Mouse (Mus musculus): ENCODE measurements around the gene Olfr1367. TPM values are rescaled to one million over a fixed set of nuclear protein-coding genes. Genes with fewer than 3 reads are reported as not detected.

Gene Olfr1367
- total RNA-seq, 1 experiment: not detected

GRCm38 (mm10) chr13:21327424-21327823, 19.3 kb upstream of the Olfr1367 start:
- TF ChIP-seq HCFC1 (IDR thresholded peaks at IDR 0.05; ENCODE audit: borderline replicate concordance, insufficient read depth, low read length) (no peak), CHD2 (IDR thresholded peaks at IDR 0.05; ENCODE audit: low read depth, low read length) (no peak), MAFK (IDR thresholded peaks at IDR 0.05; ENCODE audit: insufficient read depth, low read depth, low read length) (no peak), ZC3H11A (IDR thresholded peaks at IDR 0.05; ENCODE audit: borderline replicate concordance, low read depth, low read length) (no peak), ZNF384 (IDR thresholded peaks at IDR 0.05; ENCODE audit: low read depth, low read length) (no peak)
- H3K9me3 ChIP-seq (ENCODE audit: control insufficient read depth, insufficient read depth, low read depth, low read length): no peaks in the 10 kb centered on the region

GRCm38 (mm10) chr13:21350593-21350992, 3.9 kb downstream of the Olfr1367 start:
- in situ Hi-C loops (cut with MboI; ENCODE audit: low sequenced_read_pairs in 2 of 2, unreplicated experiment in 2 of 2): no loop called here
- Histone ChIP-seq H3K4me1 (ENCODE audit: control insufficient read depth in 2 of 2, insufficient read depth in 2 of 2, low read length in 2 of 2, poor library complexity in 1 of 2) (no peaks in the 10 kb centered on the region), H3K9me3 (ENCODE audit: control insufficient read depth, insufficient read depth, low read depth, low read length) (no peaks in the 10 kb centered on the region), H3K27ac (ENCODE audit: insufficient read depth, low read depth, low read length, poor library complexity, severe bottlenecking) (no peak overlapping the region), H3K4me3 (ENCODE audit: insufficient read depth in 1 of 2, low read depth in 1 of 2, low read length in 2 of 2, poor library complexity in 1 of 2, severe bottlenecking in 1 of 2) (no peak overlapping the region), H3K36me3 (ENCODE audit: control insufficient read depth, insufficient read depth, low read length, poor library complexity, severe bottlenecking) (no peaks in the 10 kb centered on the region), H3K9ac (ENCODE audit: insufficient read depth, low read depth, low read length, poor library complexity, severe bottlenecking) (no peak overlapping the region)
- TF ChIP-seq MAFK (IDR thresholded peaks at IDR 0.05; ENCODE audit: insufficient read depth, low read depth, low read length) (no peak), HCFC1 (IDR thresholded peaks at IDR 0.05; ENCODE audit: borderline replicate concordance, insufficient read depth, low read length) (no peak)
- DNase-seq (ENCODE audit: low read depth, low spot score): no peak

More at GRCm38 (mm10) chr13:21327424-21327823, 19.3 kb upstream of the Olfr1367 start:
- Histone ChIP-seq H3K4me1 (ENCODE audit: control insufficient read depth in 2 of 2, insufficient read depth in 2 of 2, low read length in 2 of 2, poor library complexity in 1 of 2) (no peaks in the 10 kb centered on the region), H3K27ac (ENCODE audit: insufficient read depth, low read depth, low read length, poor library complexity, severe bottlenecking) (no peak overlapping the region), H3K36me3 (ENCODE audit: control insufficient read depth, insufficient read depth, low read length, poor library complexity, severe bottlenecking) (no peaks in the 10 kb centered on the region), H3K4me3 (ENCODE audit: insufficient read depth in 1 of 2, low read depth in 1 of 2, low read length in 2 of 2, poor library complexity in 1 of 2, severe bottlenecking in 1 of 2) (peak overlapping the region; percentile 81 to 86), H3K9ac (ENCODE audit: insufficient read depth, low read depth, low read length, poor library complexity, severe bottlenecking) (peak overlapping the region; percentile 35; the same call in 1 of the 2 replicates)
- DNase-seq (ENCODE audit: low read depth, low spot score): peak; percentile 40
- in situ Hi-C loops (cut with MboI; ENCODE audit: low sequenced_read_pairs in 2 of 2, unreplicated experiment in 2 of 2): no loop called here

GRCm38 (mm10) chr13:21362621-21363248, 16.0 kb downstream of the Olfr1367 start, which contains the start of gene Zscan12:
TSS of gene Zscan12 (plus strand) at chr13:21362820.
- in situ Hi-C loops (cut with MboI; ENCODE audit: low sequenced_read_pairs in 2 of 2, unreplicated experiment in 2 of 2): no loop called here
- DNase-seq (ENCODE audit: low read depth, low spot score): peak; percentile 85
- no peaks in the 10 kb centered on the region for H3K36me3 ChIP-seq (ENCODE audit: control insufficient read depth, insufficient read depth, low read length, poor library complexity, severe bottlenecking)
- H3K4me3 ChIP-seq (ENCODE audit: insufficient read depth in 1 of 2, low read depth in 1 of 2, low read length in 2 of 2, poor library complexity in 1 of 2, severe bottlenecking in 1 of 2): peak within 1 kb of the TSS; percentile 76 to 86
- no peak within 1 kb of the TSS for H3K27ac ChIP-seq (ENCODE audit: insufficient read depth, low read depth, low read length, poor library complexity, severe bottlenecking)
- peak within 1 kb of the TSS; percentile 93 for H3K9ac ChIP-seq (ENCODE audit: insufficient read depth, low read depth, low read length, poor library complexity, severe bottlenecking)
- peak; percentile 73; the same call in 1 of the 2 replicates for TF ChIP-seq HCFC1 (IDR thresholded peaks at IDR 0.05; ENCODE audit: borderline replicate concordance, insufficient read depth, low read length)
- no peak for TF ChIP-seq MAFK (IDR thresholded peaks at IDR 0.05; ENCODE audit: insufficient read depth, low read depth, low read length)
- H3K9me3 ChIP-seq (ENCODE audit: control insufficient read depth, insufficient read depth, low read depth, low read length): no peaks in the 10 kb centered on the region
- 0 out of 4 replicates have a peak, but pooled peaks cover 0 to 2% of the 10 kb centered on the region in 2 experiments for H3K4me1 ChIP-seq (ENCODE audit: control insufficient read depth in 2 of 2, insufficient read depth in 2 of 2, low read length in 2 of 2, poor library complexity in 1 of 2)

GRCm38 (mm10) chr13:21363719-21364118, 17.0 kb downstream of the Olfr1367 start:
- Histone ChIP-seq H3K27ac (ENCODE audit: insufficient read depth, low read depth, low read length, poor library complexity, severe bottlenecking) (no peak overlapping the region), H3K36me3 (ENCODE audit: control insufficient read depth, insufficient read depth, low read length, poor library complexity, severe bottlenecking) (peaks cover 3% of the 10 kb centered on the region; the same call in 1 of the 2 replicates), H3K9ac (ENCODE audit: insufficient read depth, low read depth, low read length, poor library complexity, severe bottlenecking) (peak overlapping the region; percentile 62; the same call in 1 of the 2 replicates), H3K4me3 (ENCODE audit: insufficient read depth in 1 of 2, low read depth in 1 of 2, low read length in 2 of 2, poor library complexity in 1 of 2, severe bottlenecking in 1 of 2) (peak overlapping the region; percentile 76 to 86; a peak in 2 of 4 replicates), H3K4me1 (ENCODE audit: control insufficient read depth in 2 of 2, insufficient read depth in 2 of 2, low read length in 2 of 2, poor library complexity in 1 of 2) (0 out of 4 replicates have a peak, but pooled peaks cover 0 to 2% of the 10 kb centered on the region in 2 experiments), H3K9me3 (ENCODE audit: control insufficient read depth, insufficient read depth, low read depth, low read length) (no peaks in the 10 kb centered on the region)
- TF ChIP-seq HCFC1 (IDR thresholded peaks at IDR 0.05; ENCODE audit: borderline replicate concordance, insufficient read depth, low read length): no peak
- TF ChIP-seq MAFK (IDR thresholded peaks at IDR 0.05; ENCODE audit: insufficient read depth, low read depth, low read length): no peak
- no peak for TF ChIP-seq CHD2 (IDR thresholded peaks at IDR 0.05; ENCODE audit: low read depth, low read length)
- TF ChIP-seq ZNF384 (IDR thresholded peaks at IDR 0.05; ENCODE audit: low read depth, low read length): no peak
- TF ChIP-seq ZC3H11A (IDR thresholded peaks at IDR 0.05; ENCODE audit: borderline replicate concordance, low read depth, low read length): no peak
- no peak for DNase-seq (ENCODE audit: low read depth, low spot score)
- in situ Hi-C loops (cut with MboI; ENCODE audit: low sequenced_read_pairs in 2 of 2, unreplicated experiment in 2 of 2): no loop called here
